Mouse (Mus musculus) hindbrain, embryonic 12.5 days (tissue): Measurements from ENCODE around the gene Chrm4. TPM values are rescaled to one million over a fixed set of nuclear protein-coding genes. Genes with fewer than 3 reads are reported as not detected.

Experiments
- ATAC-seq: fragments of 200-750 bp; cut with Nextera tagmentation; 2 replicates; pipeline ENCODE4 v1.8.0; 2017; ENCODE audit warnings: moderate TSS enrichment; ENCODE audit not compliant: low FRiP score
- H3K27ac ChIP-seq: fragments of 300-500 bp; sonication (generic); 2 replicates; pipeline ENCODE4 v1.5.1; 2016; ENCODE audit warnings: mild to moderate bottlenecking
- H3K27me3 ChIP-seq: fragments of 300-500 bp; sonication (generic); 2 replicates; pipeline ENCODE4 v1.6.1; 2016; ENCODE audit warnings: mild to moderate bottlenecking
- H3K36me3 ChIP-seq: fragments of 300-500 bp; sonication (generic); 2 replicates; pipeline ENCODE4 v1.6.1; 2016; ENCODE audit warnings: mild to moderate bottlenecking
- H3K4me1 ChIP-seq: fragments of 300-500 bp; sonication (generic); 2 replicates; pipeline ENCODE4 v1.6.1; 2016
- H3K4me2 ChIP-seq: fragments of 300-500 bp; sonication (generic); replicated peaks from 2 replicates; pipeline ENCODE4 v1.6.1; 2016; ENCODE audit warnings: mild to moderate bottlenecking
- H3K4me3 ChIP-seq: fragments of 300-500 bp; sonication (generic); 2 replicates; pipeline ENCODE4 v1.5.1; 2016; ENCODE audit warnings: mild to moderate bottlenecking
- H3K9ac ChIP-seq: fragments of 300-500 bp; sonication (generic); 2 replicates; pipeline ENCODE4 v1.6.1; 2016; ENCODE audit warnings: mild to moderate bottlenecking, moderate library complexity
- H3K9me3 ChIP-seq: fragments of 300-500 bp; sonication (generic); replicated peaks from 2 replicates; pipeline ENCODE4 v1.6.1; 2016; ENCODE audit warnings: mild to moderate bottlenecking
- WGBS: fragments of 180-500 bp; shearing (Covaris S2); methylation state at CpG from one replicate; pipeline ENCODE4 v1.1.7; 2016; 5-methylcytosine and 5-hydroxymethylcytosine counted together
- polyA plus RNA-seq: library from polyadenylated mRNA; unstranded; fragments of >200 nt; fragmentation: Nextera tagmentation; extraction: Ambion mirVana; gene quantifications from 2 replicates; pipeline ENCODE4 v1.2.1, GENCODE M21; 2016

The Chrm4 gene
- polyA plus RNA-seq, 1 experiment from 2014 or later: 0.77 TPM

DNA sequence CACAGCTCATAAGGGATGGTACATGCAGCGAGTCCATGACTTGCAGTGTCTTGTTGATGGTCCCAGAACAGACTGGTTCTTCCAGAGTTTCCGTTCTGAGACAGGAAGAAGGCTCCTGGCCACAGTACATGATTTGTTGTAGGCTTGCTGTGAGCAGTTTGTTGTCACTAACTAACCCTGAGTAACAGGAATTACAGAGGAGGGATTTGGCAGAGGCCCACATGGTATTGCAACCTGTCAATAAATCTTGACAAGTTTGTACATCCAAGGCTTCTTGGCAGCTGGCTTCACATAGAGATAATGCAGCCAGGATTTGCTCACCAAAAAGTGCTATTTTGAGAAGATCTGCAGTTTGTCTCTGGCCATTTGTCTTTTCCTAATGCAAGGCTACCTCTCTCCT, 20.9 kb upstream of the Chrm4 start:
- Histone ChIP-seq H3K4me1 (0 out of 2 replicates have a peak, but pooled peaks cover 6% of the 10 kb centered on the region), H3K4me3 (no peak overlapping the region), H3K4me2 (no peak overlapping the region), H3K27ac (no peak overlapping the region), H3K9me3 (no peaks in the 10 kb centered on the region), H3K27me3 (no peaks in the 10 kb centered on the region), H3K36me3 (peaks cover 31% of the 10 kb centered on the region), H3K9ac (no peak overlapping the region)
- ATAC-seq: no peak
- 98% methylated on average over 2 of the region's 2 CpGs for WGBS

DNA sequence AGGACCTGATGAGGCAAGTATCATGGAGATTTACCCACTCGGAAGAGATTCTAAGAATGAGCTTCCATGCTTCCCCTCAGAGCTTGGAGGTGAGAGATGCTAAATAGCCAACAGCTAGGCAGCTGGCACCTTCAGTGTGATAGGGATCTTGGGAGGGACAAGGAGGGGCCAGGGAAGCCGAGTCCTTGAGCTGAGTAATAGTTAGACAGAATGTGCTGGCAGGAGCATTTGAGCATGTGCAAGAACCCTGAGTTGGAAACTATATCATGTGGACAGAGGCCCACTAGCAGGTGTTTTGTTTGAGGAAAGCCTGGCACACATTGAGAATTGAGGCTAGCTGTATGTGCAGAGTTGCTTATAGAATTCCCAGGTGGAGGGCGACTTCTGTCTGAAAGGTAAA, 14.4 kb upstream of the Chrm4 start:
- Histone ChIP-seq H3K27me3 (no peaks in the 10 kb centered on the region), H3K4me2 (no peak overlapping the region), H3K27ac (no peak overlapping the region), H3K4me1 (no peaks in the 10 kb centered on the region), H3K36me3 (peaks cover 83% of the 10 kb centered on the region), H3K4me3 (no peak overlapping the region), H3K9me3 (no peaks in the 10 kb centered on the region), H3K9ac (no peak overlapping the region)
- no peak for ATAC-seq
- 81% methylated on average over 3 of the region's 3 CpGs for WGBS

DNA sequence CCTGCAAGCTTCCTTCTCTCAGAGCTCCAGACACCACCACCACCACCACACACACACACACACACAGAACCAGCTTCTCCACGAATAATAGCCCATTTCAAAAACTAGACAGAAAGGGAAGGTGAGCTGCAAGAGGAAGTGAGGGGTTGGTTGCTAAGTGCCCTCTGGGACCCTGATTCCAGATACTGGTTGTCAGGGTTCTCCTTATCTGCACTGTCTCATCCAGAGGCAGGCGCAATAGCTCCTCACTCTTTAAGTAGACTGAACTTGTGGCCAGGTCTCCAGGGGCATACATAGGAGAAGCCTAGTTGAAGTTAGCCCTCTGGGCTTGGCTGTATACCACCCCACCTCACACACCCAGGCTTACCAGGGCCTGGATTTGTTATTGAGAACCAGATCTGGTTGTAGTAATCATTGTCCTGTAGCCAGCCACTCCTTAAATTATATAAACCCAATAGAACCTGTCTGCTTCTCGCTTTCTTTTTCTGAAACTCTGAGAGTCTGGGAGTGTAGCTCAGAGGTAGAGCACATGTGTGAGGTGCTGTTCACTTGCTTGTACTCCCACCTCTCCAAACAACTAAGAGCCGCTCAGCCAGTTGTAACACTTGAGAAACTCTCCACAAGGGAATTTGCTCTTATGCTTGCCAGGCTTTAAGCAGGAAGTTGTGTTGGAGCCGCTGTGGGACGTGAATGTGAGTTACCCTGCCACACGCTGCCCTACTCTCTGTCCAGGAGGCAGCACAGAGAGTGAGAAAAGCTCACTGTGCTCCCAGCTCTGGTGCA, 13.5 kb upstream of the Chrm4 start:
- Histone ChIP-seq H3K36me3 (peaks cover 88% of the 10 kb centered on the region), H3K4me2 (no peak overlapping the region), H3K27ac (no peak overlapping the region), H3K27me3 (no peaks in the 10 kb centered on the region), H3K9me3 (no peaks in the 10 kb centered on the region), H3K9ac (no peak overlapping the region), H3K4me3 (no peak overlapping the region), H3K4me1 (no peaks in the 10 kb centered on the region)
- WGBS: 86% methylated on average over 7 of the region's 7 CpGs
- no peak for ATAC-seq

DNA sequence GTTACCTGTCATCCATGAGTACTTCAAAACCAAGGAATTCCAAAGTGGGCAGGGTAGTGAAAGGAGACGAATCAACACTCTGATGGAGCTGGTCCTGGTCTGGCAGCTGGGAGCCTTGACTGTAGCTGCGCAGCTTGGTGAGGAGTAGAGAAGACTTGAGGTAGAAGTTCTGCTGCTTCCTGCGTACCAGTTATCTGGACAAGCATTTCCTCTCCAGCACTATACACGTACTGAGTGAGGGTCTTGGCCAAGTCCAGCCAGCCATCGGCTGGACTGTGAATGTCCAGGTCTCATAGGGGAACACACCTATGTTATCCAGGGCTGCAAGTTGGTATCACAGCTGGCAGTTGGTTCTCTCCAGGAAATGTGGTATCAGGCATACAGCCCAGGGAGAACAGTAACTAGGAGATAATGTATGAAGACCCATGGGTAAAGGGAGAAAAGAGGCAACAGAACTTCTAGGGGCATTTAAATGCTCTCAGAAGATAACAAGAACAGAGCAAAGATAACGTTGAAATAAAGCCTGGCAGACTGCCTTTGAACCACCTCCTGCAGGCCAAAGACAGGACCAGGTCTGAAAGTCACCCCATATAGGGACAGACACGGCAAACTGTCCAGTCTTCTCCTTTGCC, 10.6 kb upstream of the Chrm4 start:
- ATAC-seq: no peak
- Histone ChIP-seq H3K4me1 (peaks cover 2% of the 10 kb centered on the region), H3K9me3 (no peaks in the 10 kb centered on the region), H3K27ac (no peak overlapping the region), H3K4me2 (no peak overlapping the region), H3K27me3 (peaks cover 20% of the 10 kb centered on the region), H3K9ac (no peak overlapping the region), H3K36me3 (peaks cover 68% of the 10 kb centered on the region), H3K4me3 (no peak overlapping the region)
- 92% methylated on average over 7 of the region's 7 CpGs for WGBS

DNA sequence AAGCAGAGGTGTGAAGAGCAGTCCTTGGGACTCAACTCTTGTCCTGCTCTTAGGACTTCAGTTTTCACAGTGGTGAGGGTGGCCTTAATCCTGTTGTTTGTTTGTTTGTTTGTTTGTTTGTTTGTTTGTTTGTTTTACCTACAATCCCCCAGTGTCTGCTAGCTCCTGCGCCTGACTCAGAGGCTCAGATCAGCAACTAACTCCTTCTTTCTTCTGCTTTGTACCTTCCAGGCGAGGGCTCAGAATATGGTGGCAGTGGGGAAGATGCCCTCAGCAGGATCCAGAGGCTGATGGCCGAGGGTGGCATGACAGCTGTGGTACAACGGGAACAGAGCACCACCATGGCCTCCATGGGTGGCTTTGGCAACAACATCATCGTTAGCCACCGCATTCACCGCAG, 10.0 kb upstream of the Chrm4 start:
- no peak overlapping the region for H3K27ac ChIP-seq
- H3K9me3 ChIP-seq: no peaks in the 10 kb centered on the region
- 88% methylated on average over 7 of the region's 7 CpGs for WGBS
- peaks cover 7% of the 10 kb centered on the region for H3K4me1 ChIP-seq
- no peak overlapping the region for H3K4me3 ChIP-seq
- H3K4me2 ChIP-seq: no peak overlapping the region
- no peak for ATAC-seq
- H3K27me3 ChIP-seq: peaks cover 26% of the 10 kb centered on the region
- H3K36me3 ChIP-seq: peaks cover 61% of the 10 kb centered on the region
- no peak overlapping the region for H3K9ac ChIP-seq

DNA sequence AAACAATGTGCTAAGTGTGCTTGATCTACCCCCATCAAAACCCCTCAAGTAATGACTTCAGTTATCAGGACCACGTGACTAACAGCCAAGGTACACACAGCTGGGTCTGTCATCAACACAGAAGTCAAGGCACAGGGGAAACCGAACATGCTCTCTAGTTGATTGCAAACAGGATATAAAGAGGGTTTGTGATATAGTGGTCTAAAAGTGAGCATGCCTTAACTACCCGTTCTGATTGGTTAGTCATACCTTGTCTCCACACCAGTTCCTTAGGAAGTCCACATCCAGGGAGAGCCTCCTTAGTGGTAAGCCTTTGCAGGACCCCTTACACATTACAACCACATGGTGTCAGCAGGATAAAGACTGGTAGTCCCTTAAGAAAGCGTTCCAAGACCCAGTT, 6.9 kb upstream of the Chrm4 start:
- 80% methylated on average over 4 of the region's 4 CpGs for WGBS
- Histone ChIP-seq H3K4me3 (no peak overlapping the region), H3K27ac (no peak overlapping the region), H3K9me3 (no peaks in the 10 kb centered on the region), H3K9ac (no peak overlapping the region), H3K36me3 (peaks cover 37% of the 10 kb centered on the region), H3K4me1 (peaks cover 25% of the 10 kb centered on the region), H3K4me2 (no peak overlapping the region), H3K27me3 (peaks cover 55% of the 10 kb centered on the region)
- no peak for ATAC-seq

DNA sequence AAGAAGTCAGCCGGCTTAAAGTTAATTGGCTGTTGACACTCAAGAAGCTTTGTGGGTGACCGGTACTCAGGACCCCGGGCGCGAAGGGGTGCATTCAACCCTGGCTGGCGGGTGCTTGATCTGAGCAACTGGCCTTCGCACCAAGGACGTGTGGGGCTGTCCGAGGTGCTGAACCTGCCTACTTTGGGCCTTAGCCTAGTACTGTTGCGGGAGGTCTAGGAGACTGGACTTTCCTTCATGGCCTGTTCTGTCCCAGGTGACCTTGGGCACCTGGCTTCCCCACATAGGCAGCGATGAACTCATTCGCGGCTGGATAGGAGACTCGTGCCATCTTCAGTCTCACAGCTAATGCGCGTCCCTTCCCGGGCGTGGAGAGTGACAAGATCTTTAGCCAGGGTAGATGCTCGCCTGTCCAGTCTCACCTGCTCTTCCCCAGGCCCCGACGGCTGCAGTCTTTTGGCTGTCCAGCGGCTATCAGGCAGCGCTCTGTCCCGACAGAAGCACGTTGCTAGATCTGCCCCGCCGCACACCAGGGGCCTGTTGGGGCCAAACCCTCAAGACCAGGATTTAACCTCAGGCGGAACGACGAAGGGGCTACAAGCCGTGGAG, 5.8 kb upstream of the Chrm4 start:
- H3K9me3 ChIP-seq: no peaks in the 10 kb centered on the region
- no peak; the same call in 1 of the 2 replicates for ATAC-seq
- peak overlapping the region; percentile 60 for H3K9ac ChIP-seq
- peaks cover 28% of the 10 kb centered on the region for H3K36me3 ChIP-seq
- H3K4me1 ChIP-seq: peaks cover 25% of the 10 kb centered on the region
- peaks cover 60% of the 10 kb centered on the region for H3K27me3 ChIP-seq
- no peak overlapping the region for H3K27ac ChIP-seq
- H3K4me2 ChIP-seq: peak overlapping the region; percentile 93
- H3K4me3 ChIP-seq: peak overlapping the region; percentile 55
- WGBS: 8% methylated on average over 31 of the region's 31 CpGs

DNA sequence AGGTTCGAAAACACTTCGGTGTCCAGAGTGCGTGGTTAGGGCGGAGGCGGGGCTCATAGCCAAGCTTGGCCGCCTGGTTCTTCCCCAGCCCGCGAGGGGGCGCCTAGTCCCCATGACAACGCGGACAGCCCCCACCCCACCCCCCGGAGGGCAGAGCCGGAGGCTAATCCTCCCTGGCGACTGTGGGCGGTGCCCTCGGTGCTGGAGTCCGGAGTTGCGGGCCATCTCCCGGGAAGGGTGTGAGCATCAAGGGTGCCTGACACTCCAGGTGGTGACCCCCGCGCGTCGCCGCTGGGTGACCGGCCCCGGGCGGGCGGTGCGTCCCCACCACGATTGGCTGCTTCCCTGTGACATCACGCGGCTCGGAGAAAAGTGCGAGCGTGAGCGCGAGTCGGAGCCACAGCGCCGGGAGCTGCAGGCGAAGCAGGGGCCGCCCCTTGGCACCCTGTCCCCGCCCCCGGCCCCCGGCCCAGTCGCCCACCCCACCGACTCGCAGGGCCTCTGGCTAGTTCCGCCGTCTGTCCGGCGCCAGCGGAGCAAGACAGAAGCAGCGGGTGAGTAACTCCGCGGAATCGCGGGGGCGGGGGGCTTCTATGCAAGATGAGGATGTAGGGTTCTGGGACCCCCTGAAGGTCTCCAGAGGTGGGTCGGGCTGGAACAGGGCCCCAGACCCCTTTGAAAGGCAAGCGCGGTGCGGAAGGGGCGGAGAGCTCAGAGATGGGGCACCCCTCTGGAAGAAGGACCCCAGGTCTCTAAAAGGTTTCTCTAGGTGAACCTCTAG, 5.1 kb upstream of the Chrm4 start:
- peak overlapping the region; percentile 93 for H3K4me2 ChIP-seq
- ATAC-seq: peak; percentile 73
- no peak overlapping the region for H3K27ac ChIP-seq
- H3K27me3 ChIP-seq: peaks cover 62% of the 10 kb centered on the region
- H3K4me3 ChIP-seq: peak overlapping the region; percentile 55
- WGBS: under 1% methylated on average over 64 of the region's 64 CpGs
- H3K9me3 ChIP-seq: no peaks in the 10 kb centered on the region
- H3K9ac ChIP-seq: peak overlapping the region; percentile 60
- H3K36me3 ChIP-seq: peaks cover 21% of the 10 kb centered on the region
- H3K4me1 ChIP-seq: peaks cover 25% of the 10 kb centered on the region

DNA sequence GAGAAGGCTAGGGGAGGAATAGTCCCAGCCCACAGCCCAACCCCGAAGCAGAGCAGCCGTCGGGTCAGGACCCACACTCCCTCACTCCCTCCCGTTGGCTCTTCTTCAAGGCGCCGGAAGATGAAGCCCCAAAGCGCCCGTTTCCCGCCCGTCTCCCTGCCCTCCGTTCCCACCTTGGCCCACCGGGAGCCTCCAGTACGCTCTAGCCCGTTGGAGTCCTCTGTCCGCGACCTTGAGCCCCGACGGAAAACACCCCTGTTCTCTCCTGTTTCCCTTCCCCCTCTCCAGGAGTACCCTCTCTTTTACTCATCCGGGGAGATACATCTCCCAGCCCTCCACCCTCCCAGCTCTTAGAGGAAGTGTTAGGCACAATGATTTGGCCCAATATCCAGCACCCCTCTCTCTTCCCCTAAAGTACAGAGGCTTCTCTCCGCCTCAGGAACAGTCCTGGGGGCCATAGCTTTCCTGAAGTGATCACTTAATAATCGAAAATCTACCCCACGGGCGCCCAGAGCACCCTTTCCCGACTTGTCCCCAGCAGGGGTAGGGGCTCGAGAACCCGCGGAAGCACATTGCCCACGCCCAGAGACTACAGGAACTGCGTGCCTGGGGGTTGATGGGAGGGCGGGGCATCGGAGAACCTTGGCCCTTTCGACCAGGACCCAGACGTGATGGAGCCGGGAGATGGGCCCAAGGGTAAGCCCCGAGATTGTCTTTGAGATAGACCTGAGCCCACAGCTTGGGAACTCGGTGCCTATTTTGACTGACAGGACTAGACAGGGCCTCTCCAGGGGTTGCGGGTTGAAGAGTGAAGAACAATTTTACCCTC, 4.2 kb upstream of the Chrm4 start:
- H3K9ac ChIP-seq: no peak overlapping the region
- peaks cover 13% of the 10 kb centered on the region for H3K36me3 ChIP-seq
- peaks cover 65% of the 10 kb centered on the region for H3K27me3 ChIP-seq
- H3K9me3 ChIP-seq: no peaks in the 10 kb centered on the region
- H3K4me3 ChIP-seq: peak overlapping the region; percentile 55
- WGBS: 4% methylated on average over 34 of the region's 37 CpGs
- peak overlapping the region; percentile 93 for H3K4me2 ChIP-seq
- H3K4me1 ChIP-seq: peaks cover 25% of the 10 kb centered on the region
- no peak overlapping the region for H3K27ac ChIP-seq
- ATAC-seq: peak; percentile 17; the same call in 1 of the 2 replicates

DNA sequence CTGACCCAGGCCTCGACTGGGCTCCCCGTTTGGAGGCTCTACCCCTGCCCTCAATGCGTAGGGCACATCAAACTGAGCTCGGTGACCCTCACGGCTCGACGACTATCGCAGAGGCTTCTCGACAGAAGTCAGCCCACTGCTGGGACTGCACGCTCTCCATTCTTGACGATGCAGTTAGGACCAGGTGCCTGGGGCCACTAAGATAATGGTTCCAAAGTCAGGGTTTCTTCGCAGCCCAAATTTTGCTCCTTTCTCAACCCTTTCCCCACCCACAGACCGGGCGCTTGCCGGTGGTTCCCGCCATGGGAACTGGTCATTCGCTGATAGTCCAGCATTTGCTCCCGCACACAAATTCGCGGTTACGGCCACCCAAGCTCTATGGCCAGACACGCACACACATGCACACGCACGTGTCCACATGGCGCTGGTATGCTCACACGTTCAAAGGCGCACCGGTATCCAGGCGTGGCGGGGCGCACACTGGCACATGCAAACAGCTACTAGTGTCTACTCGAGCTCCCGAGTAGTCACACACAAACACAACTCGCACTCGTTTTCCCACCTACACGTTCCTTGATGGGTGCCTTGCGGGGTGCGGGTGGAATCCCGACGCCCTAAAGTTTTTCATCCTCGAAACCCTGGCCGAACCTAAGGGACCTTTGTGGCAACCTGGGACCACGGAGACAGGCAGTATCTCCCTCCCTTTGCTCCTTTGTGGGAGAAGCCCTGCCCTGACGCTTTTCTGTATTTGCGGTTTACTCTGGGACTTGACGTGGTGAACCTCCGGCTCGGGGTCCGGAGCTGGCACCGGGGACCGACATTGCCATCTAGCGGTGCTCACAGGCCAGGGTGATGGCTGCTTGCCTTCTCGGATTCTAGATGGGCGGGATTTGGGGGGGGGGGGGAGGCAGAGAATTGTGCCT, 3.4 kb upstream of the Chrm4 start:
- no peak overlapping the region for H3K27ac ChIP-seq
- whole genome bisulfite sequencing: 4% methylated on average over 54 of the region's 54 CpGs
- peaks cover 65% of the 10 kb centered on the region for H3K27me3 ChIP-seq
- peak overlapping the region; percentile 93 for H3K4me2 ChIP-seq
- H3K36me3 ChIP-seq: peaks cover 10% of the 10 kb centered on the region; the same call in 1 of the 2 replicates
- H3K4me1 ChIP-seq: peaks cover 31% of the 10 kb centered on the region
- 0 out of 2 replicates have a peak overlapping the region, but pooled peaks have one; percentile 14 for H3K9ac ChIP-seq
- H3K9me3 ChIP-seq: no peaks in the 10 kb centered on the region
- peak overlapping the region; percentile 55 for H3K4me3 ChIP-seq
- ATAC-seq: no peak
